Mouse (Mus musculus) kidney, postnatal 4 days (tissue): ENCODE measurements around the gene Elavl2.
"Not testable (repeated sequence)": the region's sequence is repeated elsewhere in the genome, so short reads cannot be mapped to it uniquely, and the experiment has no call there.

Source experiments
- DNase-seq, 2 experiments: peaks; one replicate each; pipeline ENCODE4 v3.0.0; 2021; ENCODE audit warnings: mixed read lengths in 2 of 2

The Elavl2 gene

DNA sequence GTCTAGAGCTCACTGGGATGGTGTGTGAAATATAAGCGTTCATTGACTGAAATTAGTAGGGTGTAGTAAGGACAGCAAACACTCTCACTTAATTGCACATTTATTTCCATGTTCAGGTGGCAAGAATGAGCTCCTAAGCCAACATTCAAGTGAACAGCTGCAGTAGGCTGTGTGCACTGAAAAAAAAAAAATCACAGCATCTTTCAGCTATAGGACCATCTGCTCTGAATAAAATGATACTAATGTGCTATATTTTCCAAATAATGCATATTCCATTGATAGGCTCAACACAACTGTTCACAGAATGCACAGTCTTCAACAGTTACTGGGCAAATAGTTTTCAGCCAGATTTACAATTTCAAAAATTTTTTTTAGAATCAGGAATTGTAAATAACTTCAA, 89.8 kb downstream of the Elavl2 start:
- no peak for DNase-seq

DNA sequence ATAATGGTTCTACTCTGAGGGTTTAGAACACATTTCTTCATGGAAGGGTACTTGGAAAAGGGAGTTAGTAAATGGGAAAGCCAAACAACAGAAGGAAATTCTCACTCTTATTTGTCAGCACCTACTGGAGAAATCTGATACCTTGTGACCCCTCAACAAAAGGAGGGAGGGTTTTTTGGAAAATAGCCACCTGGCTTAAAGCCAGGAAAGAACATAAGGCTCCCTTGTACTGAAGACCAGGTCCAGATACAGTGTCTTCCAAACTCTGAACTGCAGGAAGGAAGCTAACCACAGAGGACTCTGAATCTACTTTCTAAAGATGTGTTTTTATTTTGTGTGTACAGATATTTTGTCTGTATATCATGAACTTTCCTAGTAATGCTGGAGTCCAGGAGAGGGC, 102.9 kb downstream of the Elavl2 start:
- no peak for DNase-seq

DNA sequence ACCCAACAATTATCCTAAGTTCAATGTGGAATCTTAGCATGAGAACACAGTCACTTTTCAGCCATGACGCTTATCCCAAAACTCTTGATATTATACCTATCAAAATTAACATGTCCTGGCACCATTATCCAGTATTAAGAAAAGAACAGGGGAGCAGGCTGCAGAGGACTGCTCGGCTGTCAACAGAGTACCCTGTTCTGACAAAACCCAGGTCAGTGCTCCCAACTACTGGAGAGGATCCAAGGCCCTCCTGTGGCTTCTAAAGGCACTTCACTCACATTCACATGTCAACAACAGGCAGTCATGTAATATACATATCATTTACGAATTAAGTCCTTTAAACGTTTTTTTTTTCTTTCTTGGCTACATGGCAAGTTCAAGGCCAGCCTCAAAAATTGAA, 105.3 kb downstream of the Elavl2 start:
- no peak for DNase-seq

DNA sequence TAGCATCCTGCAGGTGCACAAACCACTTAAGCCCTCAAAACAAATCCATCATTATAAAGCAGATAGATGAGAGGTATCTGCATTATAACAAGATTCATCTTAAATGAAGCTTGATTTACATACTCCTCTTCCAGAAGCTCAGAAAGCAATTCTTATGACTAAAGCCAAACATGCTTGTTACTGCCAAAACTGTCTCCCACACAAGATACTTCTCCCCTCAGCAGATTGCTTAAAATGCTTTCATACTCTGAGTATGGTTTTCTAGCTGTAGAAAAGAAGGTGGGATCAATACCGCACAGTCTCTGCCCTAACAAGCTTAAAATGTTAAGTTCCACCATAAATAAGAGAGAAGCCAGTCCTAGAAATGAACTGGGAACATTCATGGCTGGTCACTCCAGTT, 109.1 kb downstream of the Elavl2 start:
- no peak for DNase-seq

DNA sequence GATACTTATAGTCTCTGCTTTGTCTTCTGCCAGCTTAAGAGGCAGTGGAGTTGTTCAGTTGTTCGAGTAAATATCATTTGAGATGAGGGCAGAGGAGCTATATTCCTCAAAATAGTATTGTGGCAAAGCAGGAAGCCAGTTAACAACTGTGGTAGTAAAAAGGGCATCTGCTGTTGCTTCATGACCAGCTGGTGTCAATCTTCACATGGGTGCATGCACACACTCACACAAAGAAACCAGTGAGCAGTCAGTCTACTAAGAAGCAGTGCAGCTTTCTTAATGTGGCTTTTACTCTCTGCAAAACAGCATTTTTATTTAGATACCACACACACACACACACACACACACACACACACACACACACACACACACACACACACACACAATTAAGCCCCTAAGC, 110.2 kb downstream of the Elavl2 start:
- DNase-seq: no peak

DNA sequence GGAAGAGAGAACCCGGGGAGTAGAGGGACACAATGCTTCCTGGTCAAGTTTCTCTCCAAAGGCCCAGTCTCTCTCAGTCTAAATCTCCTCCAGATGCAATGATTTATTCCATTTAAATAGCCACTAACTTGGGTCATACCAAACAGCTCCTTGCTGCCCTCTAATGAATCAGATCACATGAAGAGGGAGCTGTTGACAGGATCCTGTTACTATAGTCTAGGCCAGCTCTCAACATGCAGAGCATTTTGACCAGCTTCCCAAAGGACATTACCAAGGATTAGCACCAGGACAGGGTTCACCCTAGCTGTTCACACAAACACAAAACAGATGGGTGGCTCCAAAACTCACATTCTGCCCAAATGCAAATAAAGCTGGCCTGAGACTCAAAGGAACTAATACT, 111.4 kb downstream of the Elavl2 start:
- DNase-seq: no peak

DNA sequence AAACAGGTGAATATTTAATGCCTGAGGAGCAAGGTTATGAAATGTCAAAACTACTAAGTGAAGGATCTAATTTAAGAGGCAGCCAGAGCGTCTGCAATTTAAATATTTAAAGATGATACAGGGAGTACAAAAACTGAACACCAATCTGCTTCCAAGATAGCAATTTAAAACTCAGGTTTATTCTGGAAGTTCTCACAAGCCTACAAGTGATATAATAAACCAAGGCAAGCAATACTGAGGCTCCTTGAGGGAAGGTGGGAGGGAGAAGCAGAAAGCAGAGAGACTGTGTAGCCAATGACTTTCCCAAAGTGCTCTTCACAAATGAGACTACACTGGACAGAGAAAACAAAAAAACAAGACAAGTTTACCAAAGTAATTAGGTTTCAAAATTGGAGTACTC, 132.2 kb downstream of the Elavl2 start:
- DNase-seq: no peak

DNA sequence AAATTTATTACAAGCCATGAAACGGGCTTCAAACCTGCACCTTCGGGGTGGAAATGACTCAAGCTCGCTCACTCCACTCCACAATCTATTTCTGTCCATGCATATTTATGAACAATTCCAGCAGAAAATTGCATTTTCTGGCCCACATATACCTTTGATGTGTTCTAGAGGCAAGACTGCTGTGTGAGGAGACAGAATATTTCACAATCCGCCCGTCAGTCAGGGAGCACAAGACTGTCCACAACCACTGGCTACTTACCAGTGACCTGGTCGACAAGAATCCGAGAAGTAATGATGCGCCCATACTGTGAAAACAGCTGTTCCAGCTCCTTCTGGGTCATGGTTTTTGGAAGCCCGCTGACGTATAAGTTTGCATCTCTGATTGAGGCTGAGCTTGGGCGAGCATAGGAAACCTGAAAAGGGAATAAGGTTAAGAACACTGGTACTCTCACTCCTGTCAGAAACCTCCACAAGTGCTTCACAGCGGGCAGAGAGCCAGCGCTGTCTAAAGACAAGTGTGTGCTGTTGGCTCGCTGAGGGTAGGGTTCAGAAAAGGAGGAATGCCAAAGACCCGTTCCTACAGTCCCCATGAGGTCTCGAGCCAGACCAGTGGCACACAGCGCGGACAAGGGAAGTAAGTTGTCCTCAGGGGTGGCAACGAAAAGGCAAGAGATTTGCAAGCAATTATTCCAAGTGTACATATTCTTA, 136.7 kb downstream of the Elavl2 start:
- DNase-seq: no peak

DNA sequence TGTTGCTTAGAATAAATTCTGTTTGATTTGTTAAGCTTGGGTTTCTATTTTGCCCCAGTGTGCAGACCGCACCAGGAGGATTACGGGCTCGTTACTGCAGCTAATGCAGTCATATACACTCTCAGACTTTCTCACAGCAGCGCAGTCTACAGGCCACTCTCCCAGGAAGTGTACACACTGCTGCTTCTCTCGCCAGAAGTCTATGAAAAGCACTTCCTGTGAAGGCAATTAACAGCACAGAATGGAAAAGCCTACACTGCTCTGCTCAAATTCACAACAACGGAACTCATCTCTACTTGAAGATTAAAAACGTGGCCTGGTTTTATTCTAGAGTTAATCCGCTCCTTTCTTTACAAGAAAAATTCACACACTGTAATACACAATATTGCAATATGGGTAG, 137.7 kb downstream of the Elavl2 start:
- DNase-seq: no peak

DNA sequence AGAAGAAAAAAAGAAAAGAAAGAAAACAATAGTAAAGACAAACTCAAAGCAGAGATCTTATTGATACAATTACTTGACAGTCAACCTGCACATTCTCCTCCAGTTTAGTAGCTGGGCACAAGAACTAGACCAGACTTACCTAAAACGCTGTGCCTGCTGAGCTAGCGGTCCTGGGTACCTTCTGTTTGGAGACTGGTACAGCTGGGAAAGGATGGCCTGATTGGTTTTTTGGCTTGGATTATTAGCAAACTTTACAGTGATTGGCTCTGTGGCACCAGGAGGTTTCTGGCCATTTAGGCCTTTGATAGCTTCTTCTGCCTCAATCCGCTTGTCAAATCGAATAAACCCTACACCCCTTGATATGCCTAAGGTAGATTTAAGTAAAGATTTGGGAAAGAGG, 140.0 kb downstream of the Elavl2 start:
- DNase-seq: no peak

DNA sequence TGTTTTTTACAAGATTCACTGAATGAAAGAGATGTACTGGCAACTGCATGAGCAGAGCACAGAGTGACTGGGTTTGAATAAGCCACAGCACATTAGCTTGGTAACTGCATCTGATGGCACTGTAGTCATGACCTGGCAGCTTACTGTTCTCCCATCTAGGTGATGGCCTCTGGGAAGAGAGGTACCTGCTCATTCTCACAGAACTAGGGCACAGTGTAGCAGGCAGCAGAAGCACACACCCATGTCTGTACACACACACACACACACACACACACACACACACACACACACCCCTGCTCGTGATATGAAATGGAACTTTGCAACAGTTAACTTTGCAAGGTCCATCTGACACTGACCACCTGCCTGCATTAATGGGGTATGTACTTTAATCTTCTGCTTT, 151.9 kb downstream of the Elavl2 start:
- DNase-seq: no peak

DNA sequence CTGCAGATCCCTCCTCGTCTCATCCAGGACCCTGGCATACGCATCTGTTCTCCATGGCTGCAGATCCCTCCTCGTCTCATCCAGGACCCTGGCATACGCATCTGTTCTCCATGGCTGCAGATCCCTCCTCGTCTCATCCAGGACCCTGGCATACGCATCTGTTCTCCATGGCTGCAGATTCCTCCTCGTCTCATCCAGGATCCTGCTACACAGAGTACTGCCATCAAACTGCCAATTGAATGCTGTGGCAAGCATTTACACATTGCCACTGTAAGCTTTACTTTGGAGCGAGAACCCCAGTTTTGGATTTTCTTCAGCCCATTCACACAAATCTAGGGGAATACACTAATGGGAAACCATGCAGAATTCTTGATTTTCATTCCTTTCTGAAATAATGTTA, 155.4 kb downstream of the Elavl2 start:
- not testable (repeated sequence) for DNase-seq

DNA sequence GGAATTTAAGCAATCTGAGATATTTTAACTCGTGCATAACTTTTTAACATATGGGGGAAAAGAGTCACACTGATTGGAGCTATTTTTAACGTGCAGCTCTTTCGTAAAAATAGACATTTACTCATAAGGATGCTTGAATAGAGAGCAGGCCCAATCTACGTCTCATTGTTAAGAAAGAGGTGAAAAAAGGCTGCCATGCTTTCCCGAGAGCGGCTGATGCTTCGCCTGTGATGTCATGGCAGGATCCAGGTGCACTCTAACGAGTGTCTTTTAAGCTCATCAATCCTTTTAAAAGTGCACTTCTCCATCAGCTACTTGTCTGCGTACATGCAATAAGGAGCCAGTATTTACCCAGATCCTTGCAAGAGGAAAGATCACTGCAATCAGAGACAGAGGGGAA, 156.0 kb downstream of the Elavl2 start:
- DNase-seq: no peak

DNA sequence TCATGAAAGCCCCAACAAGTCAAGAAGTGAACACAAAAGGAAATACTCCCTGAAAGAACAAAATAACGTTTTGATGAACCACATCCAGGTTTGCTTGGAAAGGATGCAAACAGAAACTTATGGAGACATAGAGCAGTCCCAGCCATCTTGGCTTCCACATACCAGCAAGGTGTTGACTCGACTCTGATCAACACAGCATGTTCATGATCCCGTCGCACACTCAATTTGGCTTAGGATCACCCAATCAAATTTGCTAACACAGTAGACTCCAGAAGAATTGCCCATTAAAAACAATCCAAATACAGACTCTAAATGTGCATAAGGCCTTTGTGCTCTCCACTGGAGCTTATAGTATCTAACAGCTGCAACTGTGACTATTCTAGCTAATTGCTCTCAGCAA, 156.7 kb downstream of the Elavl2 start:
- no peak for DNase-seq

DNA sequence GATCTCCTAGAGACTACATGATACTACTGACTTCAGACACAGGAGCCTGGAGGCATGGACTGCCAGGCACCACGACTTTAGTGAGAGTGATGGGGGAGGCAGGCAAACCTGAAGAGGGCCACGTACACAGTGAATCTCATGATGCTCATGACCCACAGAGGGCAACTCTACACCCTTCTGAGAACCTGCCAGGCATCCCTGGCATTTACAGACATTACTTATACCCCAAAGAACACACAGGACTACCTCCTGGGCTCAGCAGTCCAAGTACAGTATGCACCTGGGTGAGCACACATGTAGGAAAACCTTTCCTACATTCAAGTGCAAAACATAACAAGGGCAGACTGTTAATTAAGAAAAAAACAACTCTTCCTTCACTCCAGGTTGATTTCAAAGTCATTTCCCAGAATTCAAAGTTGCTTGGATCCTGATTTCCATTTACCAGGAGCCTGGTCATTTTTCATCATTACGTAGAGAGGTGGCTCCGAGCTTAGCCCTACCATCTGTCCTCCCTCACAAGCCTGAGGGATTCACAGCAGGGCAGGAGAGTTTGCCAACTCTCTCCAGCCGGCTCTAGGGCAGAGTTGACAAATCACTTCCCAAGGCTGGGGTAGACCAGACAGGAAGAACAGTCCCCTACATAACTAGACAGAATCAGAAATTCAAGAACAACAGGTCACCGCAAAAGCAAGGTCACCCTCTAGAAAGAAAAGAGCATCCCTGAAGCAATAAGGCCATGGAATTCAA, 161.7 kb downstream of the Elavl2 start:
- no peak for DNase-seq

DNA sequence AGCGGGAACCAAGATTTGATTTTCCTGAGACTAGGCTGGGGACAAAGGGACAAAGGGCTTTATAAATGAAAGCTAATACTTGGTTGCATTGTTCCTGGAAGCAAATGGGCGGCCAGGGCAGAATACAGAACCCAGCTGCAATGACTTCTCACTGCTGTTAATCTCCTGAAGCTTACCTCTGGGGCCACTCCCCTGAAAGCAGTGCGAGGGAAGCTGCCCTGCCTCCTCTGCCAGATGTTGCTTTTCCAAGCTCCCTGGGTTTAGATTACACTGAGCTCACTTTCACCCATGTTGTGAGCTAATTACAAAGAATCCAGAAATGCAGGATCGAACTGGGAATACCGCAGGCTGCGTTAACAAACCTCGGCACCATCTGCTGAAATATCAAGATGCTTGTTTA, 163.6 kb downstream of the Elavl2 start:
- no peak for DNase-seq

DNA sequence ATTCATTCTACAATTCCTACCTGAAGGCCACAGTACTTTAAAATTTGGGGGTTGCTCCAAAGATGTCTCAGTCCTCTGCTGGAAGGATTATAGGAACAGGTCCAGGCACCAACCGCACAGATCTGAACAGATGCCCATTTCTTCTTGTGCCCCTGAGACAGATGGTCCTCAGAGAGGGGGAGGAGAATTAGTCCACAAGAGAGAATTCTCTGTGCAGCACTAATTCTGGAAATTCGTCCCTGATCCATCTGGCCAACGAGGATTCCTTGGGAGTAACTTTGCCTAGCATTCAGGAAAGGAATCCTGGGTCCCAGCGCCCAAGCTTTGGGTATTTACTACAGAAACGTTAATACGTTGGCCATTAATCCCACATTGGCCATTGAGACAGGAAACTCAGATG, 165.6 kb downstream of the Elavl2 start:
- DNase-seq: no peak

DNA sequence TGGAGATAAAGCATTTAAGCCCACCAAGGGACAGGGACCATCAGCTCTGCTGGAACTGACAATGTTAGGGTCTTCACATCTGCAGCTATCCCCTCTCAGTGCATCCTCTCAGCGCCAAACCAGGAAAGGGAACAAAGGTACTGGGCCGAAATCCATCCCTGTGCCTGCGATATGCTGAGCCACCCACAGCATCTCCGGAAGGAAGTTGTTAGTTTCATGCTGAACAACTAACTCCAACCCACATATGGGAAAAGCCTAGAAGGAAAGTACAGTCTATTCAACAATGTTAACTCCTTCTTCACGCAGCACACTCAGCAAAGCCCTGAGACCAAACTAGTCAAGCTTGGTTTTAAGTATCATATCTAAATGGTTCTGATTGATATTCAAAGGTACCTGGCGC, 167.0 kb downstream of the Elavl2 start:
- no peak for DNase-seq

DNA sequence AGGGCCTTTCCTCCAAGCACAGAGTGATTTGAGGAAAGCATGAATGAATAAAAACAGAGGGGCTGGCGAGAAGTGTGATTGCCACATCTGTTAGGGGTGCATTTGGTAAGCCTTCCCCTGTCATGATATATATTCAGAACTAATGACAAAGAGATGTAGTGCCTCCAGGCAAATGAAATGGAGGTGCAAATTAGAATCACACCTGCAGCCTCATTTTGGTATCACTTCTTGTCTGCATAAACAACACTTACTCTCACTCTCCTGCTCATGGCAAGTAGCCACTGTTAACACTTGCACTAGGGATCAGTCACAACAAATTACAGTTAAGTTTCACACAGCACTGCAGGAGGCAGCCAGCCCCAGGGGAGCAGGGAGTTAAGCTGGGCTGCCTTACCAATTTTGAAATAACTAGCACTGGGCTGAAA, 170.1 kb downstream of the Elavl2 start:
- DNase-seq: no peak

DNA sequence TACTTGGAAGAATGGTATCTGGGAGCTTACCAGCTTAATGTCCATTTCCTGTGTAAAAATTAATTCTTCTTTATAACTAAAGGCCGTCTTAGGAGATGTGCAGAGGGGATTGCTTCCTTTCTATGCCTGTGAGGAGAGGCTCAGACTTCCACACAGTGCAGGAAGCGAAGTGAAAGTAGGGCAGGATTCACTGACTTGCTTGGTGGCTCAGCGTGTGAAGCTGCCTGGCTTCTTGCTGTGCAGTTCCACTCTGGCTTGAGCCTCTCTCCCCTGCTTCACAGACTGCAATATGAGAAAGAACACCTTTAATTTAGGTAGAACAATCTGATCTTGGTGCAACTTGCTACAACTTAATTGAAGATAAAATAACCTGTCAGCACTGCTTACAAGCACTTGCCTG, 172.2 kb downstream of the Elavl2 start:
- no peak for DNase-seq

DNA sequence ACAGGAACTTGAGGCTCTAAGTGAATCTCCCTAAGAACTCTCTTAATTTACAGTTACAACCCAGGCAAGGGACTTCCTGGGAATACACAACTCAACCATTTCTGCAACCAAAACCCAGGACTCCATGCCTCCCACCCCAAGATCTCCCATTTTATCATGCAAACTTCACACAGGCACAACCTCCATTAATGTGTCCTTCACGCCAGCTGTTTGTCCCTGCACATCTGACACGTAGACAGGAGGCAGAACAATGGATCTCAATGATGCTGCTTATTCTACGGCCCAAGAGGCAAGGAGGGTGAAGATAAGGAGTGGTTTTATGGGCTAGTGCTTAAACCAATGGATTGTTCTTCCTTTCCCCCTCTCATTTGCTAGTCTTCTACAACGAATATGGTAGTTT, 176.8 kb downstream of the Elavl2 start:
- no peak for DNase-seq

DNA sequence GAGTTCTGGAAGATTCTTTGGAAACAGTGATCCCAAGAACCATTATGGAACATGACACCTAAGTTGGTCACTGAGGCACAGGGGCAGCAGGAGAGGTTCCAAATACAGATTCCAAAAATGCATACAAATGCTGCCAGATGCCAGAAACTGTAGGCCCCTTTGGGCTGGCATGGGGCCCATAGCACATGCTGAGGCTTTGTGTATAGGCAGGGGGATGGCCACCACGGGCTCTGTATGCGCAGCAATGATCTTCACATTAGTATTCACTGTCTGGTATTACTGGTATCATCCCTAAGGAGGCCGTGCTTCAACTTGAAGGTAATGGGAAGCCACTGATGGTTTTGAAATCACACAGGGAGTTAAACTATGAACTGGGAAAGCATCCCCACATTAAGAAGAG, 181.3 kb downstream of the Elavl2 start:
- no peak for DNase-seq

DNA sequence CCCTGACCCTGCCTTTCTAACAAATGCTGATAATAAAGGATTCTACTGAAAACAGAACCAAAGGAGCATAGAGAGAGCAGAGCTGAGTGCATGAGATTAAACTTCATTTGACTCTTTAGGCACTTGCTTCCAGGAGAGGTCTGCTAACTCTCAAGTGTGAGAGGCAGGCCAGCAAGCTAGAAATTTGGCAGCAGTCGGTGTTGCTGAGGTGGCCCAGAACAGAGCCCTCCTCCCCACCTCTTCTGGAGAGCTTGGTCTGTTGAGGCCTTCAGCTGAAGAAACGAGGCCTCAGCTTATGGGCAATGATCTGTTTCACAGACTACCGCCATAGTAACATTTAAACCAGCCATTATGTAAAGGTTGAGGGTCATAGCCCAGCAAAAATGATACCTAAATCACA, 186.7 kb downstream of the Elavl2 start:
- DNase-seq: no peak

DNA sequence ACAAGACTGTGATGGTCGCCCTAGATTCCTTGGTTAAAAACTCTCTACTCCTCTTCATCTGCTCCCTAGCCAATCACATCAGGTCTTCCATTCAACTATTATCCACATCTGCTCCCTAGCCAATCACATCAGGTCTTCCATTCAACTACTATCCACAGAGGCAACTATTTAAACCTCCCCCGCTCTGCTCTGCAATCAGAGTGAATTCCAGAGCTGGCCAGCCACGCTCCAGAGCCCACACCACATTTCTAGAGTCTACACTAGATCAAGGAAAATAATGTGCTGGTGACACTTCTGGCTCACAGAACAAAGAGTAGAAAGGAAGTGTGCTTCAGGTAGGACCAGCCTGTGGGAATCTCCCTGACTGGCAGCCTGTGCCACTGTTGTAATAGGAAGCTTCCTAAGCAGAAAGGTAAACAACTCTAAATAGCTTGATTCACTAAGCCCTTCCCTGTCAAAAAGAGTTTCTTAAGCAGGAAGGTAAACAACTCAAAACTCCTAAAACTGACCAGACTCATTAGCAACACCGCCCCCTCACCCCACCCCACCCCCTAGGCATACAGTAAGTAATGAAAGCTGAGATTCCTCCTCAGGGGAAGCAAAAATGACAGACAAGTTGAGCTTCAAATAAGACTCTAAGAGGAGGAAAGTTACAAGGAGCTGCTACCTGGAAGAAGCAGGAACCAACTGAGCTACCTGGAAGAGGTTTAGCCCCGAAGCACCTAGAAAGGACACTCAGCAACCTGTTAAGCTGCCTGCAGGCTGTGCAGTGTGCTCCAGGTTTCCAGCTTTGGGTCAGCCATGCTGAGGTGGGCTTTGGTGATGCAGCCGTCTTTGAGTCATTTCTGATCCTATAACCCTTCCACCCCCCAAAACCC, 191.9 kb downstream of the Elavl2 start:
- DNase-seq: peak; percentile 6 to 33
